Mouse (Mus musculus) small intestine, adult 2 months (tissue): ENCODE data around the gene Styk1.

Experiments used
- CTCF ChIP-seq: fragments of 200-500 bp; IDR thresholded peaks from 2 replicates; pipeline ENCODE4 v1.5.1; 2012; ENCODE audit warnings: low read depth, mild to moderate bottlenecking, control low read depth, inconsistent platforms, low read length, moderate library complexity, mixed read lengths; ENCODE audit not compliant: insufficient replicate concordance, insufficient read length; ENCODE audit errors: extremely low read depth
- POLR2A ChIP-seq: fragments of 200-500 bp; IDR thresholded peaks from 2 replicates; pipeline ENCODE4 v1.6.1; 2012; ENCODE audit warnings: low read depth, mild to moderate bottlenecking, control low read depth, inconsistent platforms, low read length, moderate library complexity

DNA sequence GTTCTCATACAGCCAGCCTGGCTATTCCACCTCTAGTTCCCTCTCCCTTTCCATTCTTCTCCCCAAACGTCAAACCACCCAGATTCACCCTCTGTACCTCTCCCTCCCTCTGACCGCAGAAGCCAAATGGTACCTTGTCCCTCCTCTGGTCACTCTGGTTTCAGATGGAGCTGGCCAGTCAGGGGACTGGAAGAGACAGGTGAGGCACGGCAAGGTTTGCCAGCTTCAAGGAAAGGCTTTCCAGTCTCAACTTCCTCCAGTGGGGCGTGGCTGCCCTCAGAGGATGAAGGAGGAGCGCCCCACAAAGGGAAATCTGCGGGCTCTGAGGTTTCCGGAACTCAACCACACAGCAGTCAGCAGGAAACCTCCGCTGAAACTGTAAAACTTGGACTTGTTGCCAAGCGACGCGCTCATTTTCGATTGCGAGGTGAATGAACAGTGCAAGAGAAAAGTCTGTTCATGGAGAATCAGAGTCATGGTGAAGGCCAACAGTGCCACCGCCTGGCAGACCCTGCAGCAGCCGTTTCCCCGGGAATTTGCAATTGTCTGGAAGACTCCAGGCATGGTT is at the start of gene Styk1:
- TF ChIP-seq POLR2A (peak; percentile 84), CTCF (peak; percentile 96)
